Mouse (Mus musculus) forebrain, embryonic 13.5 days (tissue): ENCODE results near the gene Ifnar1. TPM values are rescaled to one million over a fixed set of nuclear protein-coding genes. Genes with fewer than 3 reads are reported as not detected.

Source experiments
- ATAC-seq: fragments of 200-750 bp; cut with Nextera tagmentation; 2 replicates; pipeline ENCODE4 v1.8.0; 2017
- H3K27ac ChIP-seq: fragments of 300-500 bp; sonication (generic); 2 replicates; pipeline ENCODE4 v1.5.1; 2015; ENCODE audit warnings: inconsistent platforms, mild to moderate bottlenecking, moderate library complexity
- H3K27me3 ChIP-seq: fragments of 300-500 bp; sonication (generic); 2 replicates; pipeline ENCODE4 v1.6.1; 2015; ENCODE audit warnings: mild to moderate bottlenecking, inconsistent platforms
- H3K36me3 ChIP-seq: fragments of 300-500 bp; sonication (generic); 2 replicates; pipeline ENCODE4 v1.6.1; 2015; ENCODE audit warnings: mild to moderate bottlenecking, inconsistent platforms; ENCODE audit not compliant: poor library complexity, severe bottlenecking
- H3K4me1 ChIP-seq: fragments of 300-500 bp; sonication (generic); 2 replicates; pipeline ENCODE4 v1.6.1; 2015; ENCODE audit warnings: inconsistent platforms
- H3K4me2 ChIP-seq: fragments of 300-500 bp; sonication (generic); 2 replicates; pipeline ENCODE4 v1.6.1; 2015; ENCODE audit warnings: inconsistent platforms, mild to moderate bottlenecking, moderate library complexity
- H3K4me3 ChIP-seq: fragments of 300-500 bp; sonication (generic); 2 replicates; pipeline ENCODE4 v1.5.1; 2015; ENCODE audit warnings: mild to moderate bottlenecking, inconsistent platforms
- H3K9ac ChIP-seq: fragments of 300-500 bp; sonication (generic); 2 replicates; pipeline ENCODE4 v1.6.1; 2015; ENCODE audit warnings: mild to moderate bottlenecking, inconsistent platforms
- H3K9me3 ChIP-seq: fragments of 300-500 bp; sonication (generic); replicated peaks from 2 replicates; pipeline ENCODE4 v1.6.1; 2016; ENCODE audit warnings: inconsistent platforms
- WGBS: fragments of 180-500 bp; shearing (Covaris S2); methylation state at CpG from one replicate; pipeline ENCODE4 v1.1.7; 2015; 5-methylcytosine and 5-hydroxymethylcytosine counted together
- microRNA-seq: library from miRNA; unstranded; fragments of <30 nt; microRNA quantifications from one replicate; pipeline ENCODE4, GENCODE M21; 2016
- polyA plus RNA-seq: library from polyadenylated mRNA; unstranded; fragments of >200 nt; fragmentation: Nextera tagmentation; extraction: Ambion mirVana; gene quantifications from 2 replicates; pipeline ENCODE4 v1.2.1, GENCODE M21; 2015

Gene Ifnar1
- polyA plus RNA-seq, 1 experiment from 2014 or later, result 45.9 TPM

- Histone ChIP-seq H3K4me2 (peak overlapping the region; percentile 41), H3K36me3 (no peaks in the 10 kb centered on the region), H3K27ac (no peak overlapping the region), H3K27me3 (no peaks in the 10 kb centered on the region), H3K9ac (peak overlapping the region; percentile 43), H3K4me3 (peak overlapping the region; percentile 19), H3K4me1 (peaks cover 32% of the 10 kb centered on the region), H3K9me3 (no peaks in the 10 kb centered on the region)
- no peak for ATAC-seq
- 62% methylated on average over 2 of the region's 2 CpGs for WGBS
These were observed 64.0 kb downstream of the Ifnar1 start for GRCm38 (mm10) chr16:91548996-91549395.

- WGBS, result 48% methylated on average over 5 of the region's 5 CpGs
- H3K4me2 ChIP-seq, result peak overlapping the region; percentile 41; the same call in 1 of the 2 replicates
- H3K27me3 ChIP-seq, result no peaks in the 10 kb centered on the region
- no peak overlapping the region for H3K27ac ChIP-seq
- H3K4me1 ChIP-seq, result peaks cover 32% of the 10 kb centered on the region
- no peak overlapping the region for H3K4me3 ChIP-seq
- no peak overlapping the region for H3K9ac ChIP-seq
- H3K36me3 ChIP-seq, result no peaks in the 10 kb centered on the region
- no peak for ATAC-seq
- H3K9me3 ChIP-seq, result no peaks in the 10 kb centered on the region
These were observed 64.6 kb downstream of the Ifnar1 start for GRCm38 (mm10) chr16:91549616-91550015.

GRCm38 (mm10) chr16:91551081-91551524 is 66.1 kb downstream of the Ifnar1 start:
- Histone ChIP-seq H3K4me1 (peaks cover 32% of the 10 kb centered on the region), H3K4me3 (no peak overlapping the region), H3K4me2 (no peak overlapping the region), H3K27me3 (no peaks in the 10 kb centered on the region), H3K27ac (no peak overlapping the region), H3K9me3 (no peaks in the 10 kb centered on the region), H3K36me3 (peaks cover 10% of the 10 kb centered on the region), H3K9ac (no peak overlapping the region)
- ATAC-seq, result no peak
- WGBS, result 72% methylated on average over 10 of the region's 10 CpGs

GRCm38 (mm10) chr16:91552072-91552471 is 67.0 kb downstream of the Ifnar1 start:
- no peak for ATAC-seq
- Histone ChIP-seq H3K9ac (no peak overlapping the region), H3K27ac (no peak overlapping the region), H3K4me2 (no peak overlapping the region), H3K4me1 (peaks cover 32% of the 10 kb centered on the region), H3K9me3 (no peaks in the 10 kb centered on the region), H3K27me3 (no peaks in the 10 kb centered on the region), H3K36me3 (peaks cover 10% of the 10 kb centered on the region), H3K4me3 (no peak overlapping the region)
- WGBS, result 67% methylated on average over 9 of the region's 9 CpGs

- peaks cover 21% of the 10 kb centered on the region for H3K4me1 ChIP-seq
- H3K9ac ChIP-seq, result no peak overlapping the region
- no peaks in the 10 kb centered on the region for H3K27me3 ChIP-seq
- no peak overlapping the region for H3K27ac ChIP-seq
- 65% methylated on average over 12 of the region's 12 CpGs for WGBS
- H3K9me3 ChIP-seq, result no peaks in the 10 kb centered on the region
- peaks cover 19% of the 10 kb centered on the region for H3K36me3 ChIP-seq
- ATAC-seq, result no peak
- H3K4me2 ChIP-seq, result no peak overlapping the region
- H3K4me3 ChIP-seq, result no peak overlapping the region
These were observed 68.6 kb downstream of the Ifnar1 start for GRCm38 (mm10) chr16:91553625-91554024.

- Histone ChIP-seq H3K36me3 (peaks cover 24% of the 10 kb centered on the region), H3K4me2 (no peak overlapping the region)
- WGBS, result 88% methylated on average over 8 of the region's 8 CpGs
These were observed 70.1 kb downstream of the Ifnar1 start for GRCm38 (mm10) chr16:91555017-91555605.

GRCm38 (mm10) chr16:91556659-91557058 is 71.6 kb downstream of the Ifnar1 start:
- ATAC-seq, result no peak
- WGBS, result 86% methylated on average over 15 of the region's 15 CpGs

More at GRCm38 (mm10) chr16:91555017-91555605, 70.1 kb downstream of the Ifnar1 start:
- ATAC-seq, result no peak
- H3K9ac ChIP-seq, result no peak overlapping the region
- H3K9me3 ChIP-seq, result no peaks in the 10 kb centered on the region
- H3K4me1 ChIP-seq, result peaks cover 9% of the 10 kb centered on the region; the same call in 1 of the 2 replicates
- no peak overlapping the region for H3K27ac ChIP-seq
- H3K4me3 ChIP-seq, result no peak overlapping the region
- H3K27me3 ChIP-seq, result no peaks in the 10 kb centered on the region

More at GRCm38 (mm10) chr16:91556659-91557058, 71.6 kb downstream of the Ifnar1 start:
- Histone ChIP-seq H3K36me3 (peaks cover 35% of the 10 kb centered on the region), H3K4me1 (0 out of 2 replicates have a peak, but pooled peaks cover 8% of the 10 kb centered on the region), H3K9ac (no peak overlapping the region), H3K27me3 (no peaks in the 10 kb centered on the region), H3K27ac (no peak overlapping the region), H3K4me3 (no peak overlapping the region), H3K9me3 (no peaks in the 10 kb centered on the region), H3K4me2 (no peak overlapping the region)

Small RNA genes lying within 50 kb of the gene (microRNA-seq; reads per million reads assigned to microRNA genes)
- gene Mir6367, result not detected

Other genes starting within 250 kb of the Ifnar1 start
- 7.5 and 8.7 TPM in 2 replicates for gene Olig1, start 215.5 kb upstream of the Ifnar1 start, polyA plus RNA-seq
- 29.8 and 32.5 TPM in 2 replicates for gene Ifnar2, start 112.5 kb upstream of the Ifnar1 start, polyA plus RNA-seq
- gene Gm21970, start 93.5 kb upstream of the Ifnar1 start, polyA plus RNA-seq, result not detected in 2 replicates
- gene Il10rb, start 79.1 kb upstream of the Ifnar1 start, polyA plus RNA-seq, result 5.9 TPM in 2 replicates
- gene Ifngr2, start 61.8 kb downstream of the Ifnar1 start, polyA plus RNA-seq, result 44.9 and 63.0 TPM in 2 replicates
- gene Tmem50b, start 112.6 kb downstream of the Ifnar1 start, polyA plus RNA-seq, result 49.9 and 55.6 TPM in 2 replicates
- gene Dnajc28, start 133.8 kb downstream of the Ifnar1 start, polyA plus RNA-seq, result 7.4 and 7.9 TPM in 2 replicates
- gene Gart, start 161.7 kb downstream of the Ifnar1 start, polyA plus RNA-seq, result 95.7 and 96.4 TPM in 2 replicates
- 151 and 154 TPM in 2 replicates for gene Son, start 162.3 kb downstream of the Ifnar1 start, polyA plus RNA-seq
- gene Donson, start 203.5 kb downstream of the Ifnar1 start, polyA plus RNA-seq, result 23.6 and 24.9 TPM in 2 replicates
- gene Cryzl1, start 243.7 kb downstream of the Ifnar1 start, polyA plus RNA-seq, result 93.0 and 98.0 TPM in 2 replicates
- gene Itsn1, start 244.0 kb downstream of the Ifnar1 start, polyA plus RNA-seq, result 50.8 and 53.3 TPM in 2 replicates